Mouse (Mus musculus) liver, adult 2 months (tissue): ENCODE data around the gene Rgn.

Experiments
- CTCF ChIP-seq: fragments of 200-500 bp; IDR thresholded peaks from 2 replicates; pipeline ENCODE4 v1.5.1; 2011; ENCODE audit warnings: low read depth, low read length, control low read depth
- POLR2A ChIP-seq: fragments of 200-500 bp; IDR thresholded peaks from 2 replicates; pipeline ENCODE4 v1.6.1; 2011; ENCODE audit warnings: low read length, control low read depth; ENCODE audit not compliant: insufficient read depth; ENCODE audit errors: extremely low read depth

- TF ChIP-seq CTCF: no peak
- TF ChIP-seq POLR2A: no peak
These were observed 23.1 kb downstream of the Rgn start for GRCm38 (mm10) chrX:20572683-20573082.
